Mouse (Mus musculus) large intestine, adult 2 months (tissue): ENCODE data around the gene Mettl24. TPM values are rescaled to one million over a fixed set of nuclear protein-coding genes. Genes with fewer than 3 reads are reported as not detected.

Source experiments
- DNase-seq: peaks from one replicate; pipeline ENCODE4 v3.0.0-alpha.2; 2012; ENCODE audit warnings: low read depth, low spot score
- WGBS: fragments of 180-500 bp; shearing (Covaris S2); methylation state at CpG from one replicate; pipeline ENCODE4 v1.1.7; 2018; 5-methylcytosine and 5-hydroxymethylcytosine counted together
- polyA plus RNA-seq: library from polyadenylated mRNA; depleted of rRNA; stranded (reverse); fragments of >200 nt; gene quantifications from 2 replicates; pipeline ENCODE4 v1.2.3, GENCODE M21; 2012; rRNA removed

Gene Mettl24
- 1.7 and 2.2 TPM in 2 replicates for polyA plus RNA-seq

GRCm38 (mm10) chr10:40683092-40683867 is at the start of gene Mettl24:
Gene Mettl24, plus strand, starts transcription at chr10:40683282.
- no peak for DNase-seq
- under 1% methylated on average over 50 of the region's 50 CpGs for WGBS

DNA sequence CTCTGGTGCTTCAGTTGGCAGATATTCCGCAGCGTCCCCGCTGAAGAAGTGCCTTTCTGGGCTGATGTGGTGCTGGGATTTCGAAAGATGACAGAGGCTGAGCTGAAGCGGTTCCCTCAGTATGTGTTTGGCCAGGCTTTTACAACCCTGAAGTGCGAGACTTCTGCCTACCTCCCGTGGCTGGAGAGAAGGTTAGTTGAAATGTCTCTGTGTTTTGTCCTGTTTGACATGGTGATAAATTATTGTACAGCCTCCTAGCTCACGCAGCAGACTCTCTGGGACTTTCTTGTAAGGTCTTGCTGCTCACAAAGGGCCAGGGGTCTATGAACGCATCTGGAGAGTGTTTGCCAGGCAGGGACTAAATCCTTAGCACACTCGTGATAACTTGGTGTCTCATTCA is 45.8 kb upstream of the Mettl24 start:
- no peak for DNase-seq
- WGBS, result 57% methylated on average over 10 of the region's 10 CpGs

DNA sequence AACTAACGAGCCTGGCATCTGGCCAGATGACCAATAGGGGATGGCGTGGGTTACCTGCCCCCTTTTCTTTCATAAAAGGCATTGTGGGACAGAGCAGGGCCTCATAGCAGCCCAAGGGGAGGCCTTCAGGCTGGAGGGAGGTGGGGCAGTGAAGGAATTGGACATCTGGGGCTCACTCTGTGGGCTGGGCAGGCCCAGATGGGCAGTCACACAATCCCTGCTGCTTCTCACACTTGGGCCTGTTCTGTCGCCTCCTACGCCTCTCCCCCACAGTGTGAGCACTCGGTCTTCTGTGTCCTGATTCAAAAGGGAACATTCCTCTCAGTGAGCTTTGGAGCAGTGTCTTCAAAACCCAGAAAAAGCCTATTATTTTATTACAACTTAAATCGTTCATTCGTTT is 44.8 kb upstream of the Mettl24 start:
- DNase-seq, result no peak
- WGBS, result 77% methylated on average over 7 of the region's 7 CpGs

GRCm38 (mm10) chr10:40638823-40639819 is 44.0 kb upstream of the Mettl24 start:
- 80% methylated on average over 26 of the region's 26 CpGs for WGBS
- DNase-seq, result no peak

GRCm38 (mm10) chr10:40640406-40640805 is 42.7 kb upstream of the Mettl24 start:
- DNase-seq, result no peak
- WGBS, result 38% methylated on average over 4 of the region's 4 CpGs

DNA sequence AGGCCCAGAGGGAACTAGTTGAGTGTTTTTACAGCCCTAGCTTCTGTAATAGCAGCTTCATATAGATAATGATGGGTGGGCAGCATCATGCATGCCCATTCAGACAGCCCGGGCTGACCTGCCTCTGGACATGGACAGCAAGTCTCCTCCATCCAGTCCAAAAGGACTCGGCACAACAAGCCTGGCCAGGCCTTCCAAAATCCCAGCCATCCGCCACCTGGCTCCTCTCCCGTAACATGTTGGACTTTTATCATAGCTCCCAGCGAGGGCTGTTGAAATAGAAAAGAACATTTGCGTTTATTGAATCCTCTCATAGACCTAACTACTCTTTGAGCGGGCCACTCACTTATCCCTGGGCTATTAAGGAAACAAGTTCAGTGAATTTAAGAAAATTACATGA is 41.2 kb upstream of the Mettl24 start:
- WGBS, result 88% methylated on average over 7 of the region's 7 CpGs
- DNase-seq, result no peak

DNA sequence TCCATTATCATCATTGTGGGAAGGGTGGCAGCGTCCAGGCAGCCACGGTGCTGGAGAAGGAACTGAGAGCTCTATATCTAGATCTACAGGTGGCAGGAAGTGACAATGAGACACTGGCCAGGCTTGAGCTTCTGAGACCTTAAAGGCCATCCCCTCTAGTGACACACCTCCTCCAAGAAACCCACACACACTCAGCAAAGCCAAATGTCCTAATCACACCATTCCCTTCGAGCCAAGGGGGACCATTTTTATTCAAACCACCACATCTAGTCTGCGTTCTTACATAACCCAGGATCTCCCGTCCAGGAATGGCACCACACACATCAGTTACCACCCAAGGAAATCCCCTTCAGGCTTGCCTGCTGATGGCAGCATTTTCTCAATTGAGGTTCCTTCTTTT is 40.0 kb upstream of the Mettl24 start:
- DNase-seq, result no peak
- WGBS, result 82% methylated on average over 5 of the region's 5 CpGs

- DNase-seq, result no peak
- WGBS, result 45% methylated on average over 9 of the region's 9 CpGs
Observed at GRCm38 (mm10) chr10:40644456-40644855, 38.6 kb upstream of the Mettl24 start.

DNA sequence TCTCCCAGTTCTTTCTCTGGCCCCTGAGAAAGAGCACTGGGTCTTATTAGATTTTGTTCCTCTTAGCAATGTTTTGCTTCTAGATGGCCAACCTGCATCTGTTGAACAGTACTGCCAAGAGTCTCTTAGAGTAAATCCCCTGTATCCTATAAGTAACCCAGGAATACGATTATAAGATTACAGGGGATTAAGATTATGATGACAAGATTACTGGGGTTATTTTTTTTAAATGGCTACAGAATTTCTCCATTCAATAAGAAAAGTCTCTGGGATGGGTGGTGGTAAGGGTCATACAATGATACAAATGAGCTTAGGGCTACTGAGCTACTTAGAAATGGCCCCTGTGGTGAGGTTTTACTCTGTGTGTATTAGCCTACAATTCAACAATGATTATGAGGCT is 37.7 kb upstream of the Mettl24 start:
- no peak for DNase-seq
- 71% methylated on average over 1 of the region's 1 CpGs for WGBS

GRCm38 (mm10) chr10:40648776-40649175 is 34.3 kb upstream of the Mettl24 start:
- 73% methylated on average over 12 of the region's 12 CpGs for WGBS
- no peak for DNase-seq

GRCm38 (mm10) chr10:40649634-40650033 is 33.4 kb upstream of the Mettl24 start:
- 16% methylated on average over 4 of the region's 4 CpGs for WGBS
- no peak for DNase-seq

GRCm38 (mm10) chr10:40651676-40652075 is 31.4 kb upstream of the Mettl24 start:
- WGBS, result 76% methylated on average over 2 of the region's 2 CpGs
- DNase-seq, result no peak

DNA sequence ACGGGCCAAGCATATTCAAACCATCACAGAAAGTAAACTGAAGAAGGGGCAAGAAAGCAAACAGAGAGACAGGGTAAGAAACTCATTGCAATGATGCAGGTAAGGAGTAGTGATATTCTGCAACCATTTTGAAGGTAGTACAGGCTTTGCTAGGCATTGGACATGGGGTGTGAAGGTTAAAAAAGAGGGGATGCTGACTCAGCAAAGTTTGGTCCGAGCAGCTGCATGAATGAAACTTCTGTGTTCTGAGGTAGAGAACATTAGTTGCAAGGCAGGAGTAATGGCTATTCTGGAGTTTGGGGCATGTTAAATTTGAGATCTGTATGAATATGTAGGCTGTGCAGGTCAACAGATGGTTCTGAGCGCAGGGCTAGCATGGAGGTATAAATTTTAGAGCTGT is 17.8 kb upstream of the Mettl24 start:
- 74% methylated on average over 3 of the region's 3 CpGs for WGBS
- no peak for DNase-seq

- DNase-seq, result no peak
- 96% methylated on average over 1 of the region's 1 CpGs for WGBS
Observed at GRCm38 (mm10) chr10:40666943-40667342, 16.1 kb upstream of the Mettl24 start.

- DNase-seq, result no peak
Observed at GRCm38 (mm10) chr10:40668640-40669039, 14.4 kb upstream of the Mettl24 start.

DNA sequence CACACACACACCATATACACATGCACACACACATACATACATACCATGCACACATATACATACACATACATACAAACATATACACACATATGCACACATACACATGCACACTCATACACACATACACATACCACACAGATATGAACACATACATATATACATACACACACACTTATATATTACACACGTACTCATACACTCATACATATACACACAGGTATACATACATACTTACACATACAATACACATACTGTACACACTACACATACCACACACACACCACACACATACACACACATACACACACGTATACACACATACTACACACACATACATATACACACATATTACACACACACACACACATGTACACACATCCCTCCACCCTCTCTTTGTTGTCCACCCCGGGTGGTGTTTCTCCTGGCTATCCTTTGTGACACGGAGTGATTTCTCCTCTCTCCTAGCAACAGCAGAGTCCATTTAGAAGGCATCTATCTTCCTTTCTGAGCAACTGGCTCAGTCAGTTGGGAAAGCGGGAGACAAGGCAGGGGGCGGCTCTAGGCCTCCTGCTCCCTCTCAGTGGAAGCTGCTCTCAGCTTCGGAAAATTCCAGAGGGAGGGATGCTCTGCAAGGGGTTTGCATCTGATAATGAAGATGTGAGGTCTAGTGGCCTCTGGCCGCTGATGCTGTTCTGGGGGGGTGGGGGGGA is 10.3 kb upstream of the Mettl24 start:
- 81% methylated on average over 8 of the region's 8 CpGs for WGBS
- no peak for DNase-seq

GRCm38 (mm10) chr10:40673297-40673665 is 9.8 kb upstream of the Mettl24 start:
- no peak for DNase-seq
- 80% methylated on average over 7 of the region's 7 CpGs for WGBS

GRCm38 (mm10) chr10:40674151-40674550 is 8.9 kb upstream of the Mettl24 start:
- DNase-seq, result no peak
- WGBS, result 19% methylated on average over 13 of the region's 13 CpGs

- DNase-seq, result no peak
- WGBS, result 68% methylated on average over 7 of the region's 7 CpGs
Observed at GRCm38 (mm10) chr10:40675921-40676320, 7.2 kb upstream of the Mettl24 start.

- WGBS, result 69% methylated on average over 3 of the region's 3 CpGs
Observed at GRCm38 (mm10) chr10:40678477-40678876, 4.6 kb upstream of the Mettl24 start.

More at GRCm38 (mm10) chr10:40678477-40678876, 4.6 kb upstream of the Mettl24 start:
- DNase-seq, result no peak
